Mouse (Mus musculus) testis, adult 2 months (tissue): ENCODE data around the gene Ufsp1.

Experiments used
- CTCF ChIP-seq: fragments of 200-500 bp; IDR thresholded peaks from 2 replicates; pipeline ENCODE4 v1.5.1; 2012; ENCODE audit warnings: low read depth, mild to moderate bottlenecking, inconsistent platforms, low read length, moderate library complexity; ENCODE audit not compliant: control insufficient read depth, insufficient read depth, insufficient replicate concordance
- POLR2A ChIP-seq: fragments of 200-500 bp; IDR thresholded peaks from 2 replicates; pipeline ENCODE4 v1.6.1; 2012; ENCODE audit warnings: low read depth, mild to moderate bottlenecking, inconsistent platforms, low read length, moderate library complexity; ENCODE audit not compliant: control insufficient read depth

- TF ChIP-seq CTCF (peak; percentile 71; the same call in 1 of the 2 replicates), POLR2A (no peak; the same call in 1 of the 2 replicates)
Observed at GRCm38 (mm10) chr5:137333512-137334174, 39.2 kb downstream of the Ufsp1 start, which contains the start of gene Slc12a9.
